Mouse (Mus musculus): ENCODE data around the gene Btc. TPM values are rescaled to one million over a fixed set of nuclear protein-coding genes. Genes with fewer than 3 reads are reported as not detected.

The Btc gene
- polyA plus RNA-seq, 1 experiment, result 0.85 TPM

DNA sequence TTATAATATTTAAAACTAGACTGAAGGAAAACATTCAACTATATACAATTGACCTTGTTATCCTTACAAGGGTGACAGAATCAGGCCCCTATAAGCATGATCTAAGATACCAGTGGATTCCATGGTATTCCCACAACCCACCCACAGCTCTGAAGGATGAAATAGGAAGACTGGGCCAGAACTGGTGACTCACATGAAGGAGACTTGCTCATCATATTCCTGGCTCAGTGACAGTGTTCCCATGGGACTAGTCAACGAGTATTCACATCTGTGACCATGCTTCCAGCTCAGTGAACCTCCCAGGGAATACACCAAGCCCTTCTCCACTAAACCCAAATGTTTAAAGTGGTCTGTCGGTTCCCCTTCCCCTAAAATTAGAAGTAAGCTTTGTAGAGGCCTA lies 27.3 kb downstream of the Btc start:
- no peak for TF ChIP-seq CTCF (IDR thresholded peaks at IDR 0.05; ENCODE audit: insufficient read depth, low read length)
- no peak for TF ChIP-seq POLR2A (IDR thresholded peaks at IDR 0.05; ENCODE audit: borderline replicate concordance, extremely low read depth, low read depth, low read length)
- WGBS, result 49% methylated on average over 2 of the region's 2 CpGs
- no peaks in the 10 kb centered on the region for H3K4me1 ChIP-seq (ENCODE audit: control insufficient read depth, insufficient read depth, low read length)
- no peak overlapping the region for H3K4me3 ChIP-seq (replicated peaks; ENCODE audit: extremely low read depth, low read depth, low read length)
- DNase-seq, result no peak

DNA sequence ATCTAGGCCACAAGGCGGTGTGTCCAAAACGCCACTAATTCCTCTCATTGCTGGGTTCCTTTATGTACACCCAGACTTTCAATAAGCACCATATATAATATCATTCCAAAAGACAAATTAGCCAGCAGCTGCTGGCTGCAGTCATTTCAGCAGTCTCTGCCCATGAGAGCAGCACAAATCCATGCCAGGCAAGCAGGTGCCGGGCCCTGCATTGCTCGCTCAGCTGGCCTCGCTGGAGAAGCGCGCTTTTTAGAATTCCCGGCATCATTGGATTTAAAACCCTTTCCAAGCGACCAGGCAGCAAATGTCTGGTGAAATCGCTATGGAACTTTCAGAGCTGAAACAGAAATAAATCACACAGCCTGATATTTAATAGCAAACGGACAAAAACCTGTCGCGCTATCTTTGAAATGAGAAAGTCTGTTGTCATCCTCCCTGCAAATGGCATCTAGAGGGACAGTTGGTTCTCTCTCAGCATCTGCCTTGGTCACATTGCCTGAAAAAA lies 34.7 kb downstream of the Btc start:
- no peak for TF ChIP-seq POLR2A (IDR thresholded peaks at IDR 0.05; ENCODE audit: borderline replicate concordance, extremely low read depth, low read depth, low read length)
- TF ChIP-seq CTCF (IDR thresholded peaks at IDR 0.05; ENCODE audit: insufficient read depth, low read length), result no peak
- Histone ChIP-seq H3K4me1 (ENCODE audit: control insufficient read depth, insufficient read depth, low read length) (no peaks in the 10 kb centered on the region), H3K4me3 (replicated peaks; ENCODE audit: extremely low read depth, low read depth, low read length) (no peak overlapping the region)
- no peak for DNase-seq
- 93% methylated on average over 13 of the region's 13 CpGs for WGBS

GRCm38 (mm10) chr5:91366925-91367324 lies 35.9 kb downstream of the Btc start:
- DNase-seq, result no peak
- no peaks in the 10 kb centered on the region for H3K4me1 ChIP-seq (ENCODE audit: control insufficient read depth, insufficient read depth, low read length)
- TF ChIP-seq CTCF (IDR thresholded peaks at IDR 0.05; ENCODE audit: insufficient read depth, low read length), result no peak
- no peak for TF ChIP-seq POLR2A (IDR thresholded peaks at IDR 0.05; ENCODE audit: borderline replicate concordance, extremely low read depth, low read depth, low read length)
- H3K4me3 ChIP-seq (replicated peaks; ENCODE audit: extremely low read depth, low read depth, low read length), result no peak overlapping the region
- 77% methylated on average over 10 of the region's 10 CpGs for WGBS

- WGBS, result 83% methylated on average over 6 of the region's 6 CpGs
- no peaks in the 10 kb centered on the region for H3K4me1 ChIP-seq (ENCODE audit: control insufficient read depth, insufficient read depth, low read length)
- TF ChIP-seq CTCF (IDR thresholded peaks at IDR 0.05; ENCODE audit: insufficient read depth, low read length) (no peak), POLR2A (IDR thresholded peaks at IDR 0.05; ENCODE audit: borderline replicate concordance, extremely low read depth, low read depth, low read length) (no peak)
These were observed 39.4 kb downstream of the Btc start for GRCm38 (mm10) chr5:91363274-91363991.

DNA sequence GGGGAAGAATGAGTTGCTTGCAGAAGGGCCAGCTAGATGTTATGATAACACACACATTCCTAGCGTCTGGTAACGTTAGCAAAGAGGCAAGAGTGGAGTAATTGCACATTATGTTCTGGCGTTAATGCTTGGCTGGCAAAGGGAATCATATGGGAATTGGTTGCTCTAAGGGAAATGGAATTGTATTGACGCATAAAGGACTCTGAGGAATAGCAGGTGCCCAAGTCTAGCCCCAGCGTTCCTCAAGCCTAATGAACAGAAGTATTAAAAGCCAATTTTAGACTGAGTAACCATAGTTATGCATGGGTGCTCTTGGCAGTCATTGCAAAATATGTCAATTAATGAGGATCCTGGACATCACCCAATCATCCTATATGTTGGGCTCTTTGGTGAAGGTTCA lies 50.1 kb downstream of the Btc start:
- DNase-seq, result no peak
- no peaks in the 10 kb centered on the region; the same call in 1 of the 2 replicates for H3K4me1 ChIP-seq (ENCODE audit: control insufficient read depth, insufficient read depth, low read length)
- TF ChIP-seq CTCF (IDR thresholded peaks at IDR 0.05; ENCODE audit: insufficient read depth, low read length) (no peak), POLR2A (IDR thresholded peaks at IDR 0.05; ENCODE audit: borderline replicate concordance, extremely low read depth, low read depth, low read length) (no peak)
- no peak overlapping the region for H3K4me3 ChIP-seq (replicated peaks; ENCODE audit: extremely low read depth, low read depth, low read length)
- 68% methylated on average over 5 of the region's 5 CpGs for WGBS

More at GRCm38 (mm10) chr5:91363274-91363991, 39.4 kb downstream of the Btc start:
- no peak for DNase-seq
- H3K4me3 ChIP-seq (replicated peaks; ENCODE audit: extremely low read depth, low read depth, low read length), result no peak overlapping the region

DNA sequence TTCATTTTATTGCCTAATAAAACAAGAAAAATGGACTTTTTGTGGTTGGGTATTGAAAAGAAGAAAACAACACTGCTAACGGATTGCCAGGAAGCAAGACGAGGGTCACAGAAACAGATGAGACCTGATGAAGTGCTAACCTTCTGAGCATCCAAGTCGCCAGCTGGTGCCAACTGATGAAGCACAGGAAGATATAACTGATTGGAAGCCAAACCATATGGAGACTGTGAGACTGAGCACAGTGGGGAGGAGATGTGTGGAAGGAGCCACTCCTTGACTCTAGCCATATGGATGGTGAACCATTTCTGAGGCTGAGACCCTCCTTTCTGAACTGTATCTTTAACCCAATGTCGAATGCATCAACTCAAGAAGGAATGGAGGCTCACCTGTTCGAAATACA lies 57.1 kb downstream of the Btc start:
- WGBS, result 54% methylated on average over 5 of the region's 5 CpGs
- no peak for TF ChIP-seq CTCF (IDR thresholded peaks at IDR 0.05; ENCODE audit: insufficient read depth, low read length)
- TF ChIP-seq POLR2A (IDR thresholded peaks at IDR 0.05; ENCODE audit: borderline replicate concordance, extremely low read depth, low read depth, low read length), result no peak
- DNase-seq, result no peak
- no peak overlapping the region for H3K4me3 ChIP-seq (replicated peaks; ENCODE audit: extremely low read depth, low read depth, low read length)
- H3K4me1 ChIP-seq (ENCODE audit: control insufficient read depth, insufficient read depth, low read length), result no peaks in the 10 kb centered on the region

GRCm38 (mm10) chr5:91345064-91345463 lies 57.7 kb downstream of the Btc start:
- Histone ChIP-seq H3K4me1 (ENCODE audit: control insufficient read depth, insufficient read depth, low read length) (no peaks in the 10 kb centered on the region), H3K4me3 (replicated peaks; ENCODE audit: extremely low read depth, low read depth, low read length) (no peak overlapping the region)
- TF ChIP-seq CTCF (IDR thresholded peaks at IDR 0.05; ENCODE audit: insufficient read depth, low read length) (no peak), POLR2A (IDR thresholded peaks at IDR 0.05; ENCODE audit: borderline replicate concordance, extremely low read depth, low read depth, low read length) (no peak)
- DNase-seq, result no peak
- 61% methylated on average over 2 of the region's 2 CpGs for WGBS

DNA sequence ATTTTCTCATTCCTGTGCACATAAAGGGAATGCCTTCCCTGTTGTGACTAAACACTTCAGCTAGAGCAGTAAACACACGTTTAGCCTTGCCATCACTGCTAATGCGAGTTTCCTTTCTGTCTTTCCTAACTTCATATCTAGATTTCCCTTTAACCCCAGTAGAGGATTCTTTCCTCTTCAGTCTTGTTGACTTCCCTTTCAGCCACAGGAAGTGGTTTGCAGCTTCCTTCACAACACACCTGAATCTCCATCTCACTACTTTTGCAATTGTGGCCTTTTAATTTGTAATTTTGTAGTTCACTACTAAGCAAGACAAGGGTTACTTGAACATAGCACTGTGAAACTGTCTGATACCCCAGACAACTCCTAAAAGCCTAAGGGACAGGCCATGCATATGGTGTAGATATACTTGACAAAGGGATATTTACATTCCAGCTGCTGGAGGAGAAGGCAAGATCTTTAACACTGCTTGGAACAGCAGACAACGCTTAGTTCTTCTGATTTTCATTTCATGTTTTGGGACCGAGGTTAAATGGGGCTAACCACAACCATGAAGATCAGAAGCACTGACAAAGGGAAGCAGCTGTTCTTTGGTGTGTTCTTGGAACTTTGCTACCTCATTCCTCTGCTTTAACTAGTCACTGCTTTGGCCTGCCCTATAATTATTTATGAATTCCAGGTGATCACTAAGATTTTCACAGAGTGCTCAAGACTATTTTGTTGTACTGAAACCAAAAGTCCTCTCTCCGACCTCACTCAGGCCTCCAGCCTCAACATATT lies 60.6 kb downstream of the Btc start:
- Histone ChIP-seq H3K4me1 (ENCODE audit: control insufficient read depth, insufficient read depth, low read length) (no peaks in the 10 kb centered on the region), H3K4me3 (replicated peaks; ENCODE audit: extremely low read depth, low read depth, low read length) (no peak overlapping the region)
- 63% methylated on average over 5 of the region's 5 CpGs for WGBS
- TF ChIP-seq POLR2A (IDR thresholded peaks at IDR 0.05; ENCODE audit: borderline replicate concordance, extremely low read depth, low read depth, low read length), result no peak
- TF ChIP-seq CTCF (IDR thresholded peaks at IDR 0.05; ENCODE audit: insufficient read depth, low read length), result no peak
- DNase-seq, result no peak

DNA sequence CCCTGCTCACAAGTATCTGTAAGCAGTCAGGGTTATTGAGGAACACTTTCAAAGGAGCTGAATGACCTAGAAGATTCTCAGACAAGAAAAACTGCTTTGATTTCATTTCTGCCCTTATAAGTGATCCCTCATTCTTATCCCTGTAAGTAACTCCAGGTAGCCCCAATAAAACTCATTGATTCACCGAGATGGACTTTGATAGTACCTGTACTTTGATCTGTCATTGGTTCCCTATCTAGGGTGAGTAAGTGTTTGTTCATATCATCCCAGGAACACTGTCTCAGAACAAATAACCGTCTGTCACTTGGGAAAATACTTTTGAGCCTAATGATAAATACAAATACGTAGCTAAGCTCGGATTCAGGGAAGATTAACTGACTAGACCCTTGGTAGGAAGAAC lies 68.6 kb downstream of the Btc start:
- WGBS, result 79% methylated on average over 4 of the region's 4 CpGs
- DNase-seq, result no peak
- TF ChIP-seq CTCF (IDR thresholded peaks at IDR 0.05; ENCODE audit: insufficient read depth, low read length) (no peak), POLR2A (IDR thresholded peaks at IDR 0.05; ENCODE audit: borderline replicate concordance, extremely low read depth, low read depth, low read length) (no peak)
- H3K4me1 ChIP-seq (ENCODE audit: control insufficient read depth, insufficient read depth, low read length), result peaks cover 2% of the 10 kb centered on the region; the same call in 1 of the 2 replicates
- H3K4me3 ChIP-seq (replicated peaks; ENCODE audit: extremely low read depth, low read depth, low read length), result no peak overlapping the region

Data from lung, adult 2 months (tissue).